Mouse (Mus musculus): Measurements from ENCODE around the gene Acvr1. TPM values are rescaled to one million over a fixed set of nuclear protein-coding genes. Genes with fewer than 3 reads are reported as not detected.
A peak's percentile ranks its signal among the peaks of the same experiment; 100 is the strongest.

Gene Acvr1
- total RNA-seq, 2 experiments from 2014 or later = 37.6 to 43.2 TPM

GRCm38 (mm10) chr2:58481450-58482100 lies 85.4 kb downstream of the Acvr1 start:
- no peak for DNase-seq (ENCODE audit: low spot score in 2 of 2)

DNA sequence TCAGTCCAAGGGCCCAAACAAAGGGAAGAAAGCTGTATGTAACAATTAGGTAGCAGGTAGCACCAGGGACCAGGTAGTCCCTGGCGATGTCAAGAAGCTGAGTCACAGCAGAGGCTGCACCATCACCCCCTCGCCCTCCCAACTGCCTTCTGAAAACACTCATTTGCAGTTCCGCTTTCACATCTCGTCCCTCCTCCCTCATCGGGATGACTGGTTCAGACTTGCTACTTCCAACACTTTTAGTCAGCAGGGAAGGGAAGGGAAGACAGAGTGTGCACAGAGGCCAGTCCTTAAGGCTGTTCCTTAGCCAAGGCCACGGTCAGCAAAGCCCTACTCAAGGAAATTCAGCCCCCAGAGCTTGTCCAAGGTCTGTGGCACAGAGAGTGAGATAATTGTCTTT lies 86.2 kb downstream of the Acvr1 start:
- no peak for DNase-seq (ENCODE audit: low spot score in 2 of 2)

- no peak for DNase-seq (ENCODE audit: low spot score in 2 of 2)
These were observed 87.4 kb downstream of the Acvr1 start for GRCm38 (mm10) chr2:58479536-58479935.

DNA sequence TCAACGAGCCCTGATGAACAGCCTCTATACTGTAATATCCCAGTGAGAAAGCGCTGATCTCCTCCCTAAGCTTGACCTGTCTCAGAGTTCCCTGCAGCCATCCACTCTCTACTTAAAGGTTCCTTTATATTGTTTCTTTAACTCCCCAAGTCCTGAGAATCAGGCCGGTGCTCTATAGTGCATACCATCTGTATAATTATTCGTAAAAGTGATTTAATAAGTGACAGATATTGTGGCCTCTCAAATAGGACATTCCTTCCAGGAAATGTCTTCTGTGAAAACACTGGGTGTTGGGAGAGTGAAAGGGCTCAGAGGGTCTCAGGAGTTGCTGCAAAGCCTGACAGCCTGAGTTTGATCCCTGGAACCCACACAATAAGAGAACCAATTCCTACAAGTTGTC lies 88.8 kb downstream of the Acvr1 start:
- DNase-seq (ENCODE audit: low spot score in 2 of 2) = no peak

DNA sequence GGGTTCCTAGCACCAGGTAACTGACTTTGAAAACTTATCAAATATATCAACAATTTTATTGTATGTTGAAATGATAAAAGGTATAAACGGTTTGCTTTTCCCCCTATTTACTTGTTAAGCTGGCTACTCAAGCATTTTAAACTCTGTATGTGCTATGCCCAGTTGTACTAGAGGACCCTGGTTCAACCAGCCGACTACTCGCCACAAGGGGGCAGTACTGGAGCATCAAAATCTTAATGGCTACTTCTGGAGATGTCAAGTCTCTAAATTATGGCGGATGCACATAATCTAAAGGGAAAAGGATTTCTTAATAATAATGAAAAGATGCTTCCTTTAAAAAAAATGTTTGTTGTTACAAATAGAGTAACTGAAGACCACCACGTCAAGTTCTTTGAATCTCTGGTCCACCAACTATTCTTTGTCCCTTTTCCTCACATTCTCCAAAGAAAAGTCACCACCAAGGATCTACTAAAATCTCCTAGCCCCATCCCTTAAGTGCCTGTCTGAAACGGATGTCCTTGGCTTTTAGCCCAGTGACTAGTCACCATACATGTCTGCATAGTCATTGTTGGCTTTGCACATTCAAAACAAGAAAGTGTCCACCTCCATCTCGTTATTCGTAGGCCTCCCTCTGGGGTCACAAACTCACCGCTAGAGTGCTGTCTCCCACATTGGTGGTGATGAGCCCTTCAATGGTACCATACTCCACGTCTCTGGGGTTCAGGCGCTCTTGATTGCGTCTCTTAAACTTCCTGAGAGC lies 89.8 kb downstream of the Acvr1 start:
- peak; percentile 57 to 83 for DNase-seq (ENCODE audit: low spot score in 2 of 2)

DNA sequence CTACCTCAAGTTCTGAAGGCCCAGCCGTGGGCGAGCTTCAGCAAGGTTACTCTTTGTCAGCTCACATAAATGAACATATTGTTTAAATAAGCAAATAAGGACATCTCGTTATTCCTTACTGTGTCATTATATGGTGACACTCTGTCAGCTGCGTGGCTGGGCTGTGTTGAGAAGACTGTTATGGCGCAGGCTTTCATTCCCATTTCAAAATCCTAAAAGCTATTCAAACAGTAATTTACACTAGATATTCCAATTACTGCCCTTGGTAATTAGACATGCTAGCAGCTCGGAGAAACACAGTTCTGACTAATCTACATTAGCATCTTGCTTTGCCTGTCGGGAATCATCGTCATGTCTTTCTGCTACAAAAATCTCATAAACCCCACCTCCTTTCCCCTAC lies 91.4 kb downstream of the Acvr1 start:
- DNase-seq (ENCODE audit: low spot score in 2 of 2) = no peak

DNA sequence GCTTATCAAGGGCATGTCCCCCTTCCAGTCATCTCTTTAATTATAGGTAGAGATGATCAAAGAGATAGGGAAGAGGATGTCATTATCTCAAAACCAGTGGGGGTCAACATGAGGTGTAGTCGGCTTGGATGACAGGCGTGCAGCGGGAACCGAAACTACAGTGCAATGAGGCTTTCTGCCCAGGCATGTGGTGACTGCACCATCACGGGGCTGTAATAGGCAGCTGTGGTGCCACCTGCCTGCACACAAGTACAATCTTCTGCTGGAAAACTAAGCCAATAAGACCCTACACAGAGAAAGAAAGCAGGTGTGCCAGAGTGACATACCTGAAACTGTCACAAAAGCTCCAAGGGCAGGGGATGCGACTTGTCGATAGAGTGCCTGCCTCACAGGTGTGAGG lies 96.7 kb downstream of the Acvr1 start:
- DNase-seq (ENCODE audit: low spot score in 2 of 2) = no peak

DNA sequence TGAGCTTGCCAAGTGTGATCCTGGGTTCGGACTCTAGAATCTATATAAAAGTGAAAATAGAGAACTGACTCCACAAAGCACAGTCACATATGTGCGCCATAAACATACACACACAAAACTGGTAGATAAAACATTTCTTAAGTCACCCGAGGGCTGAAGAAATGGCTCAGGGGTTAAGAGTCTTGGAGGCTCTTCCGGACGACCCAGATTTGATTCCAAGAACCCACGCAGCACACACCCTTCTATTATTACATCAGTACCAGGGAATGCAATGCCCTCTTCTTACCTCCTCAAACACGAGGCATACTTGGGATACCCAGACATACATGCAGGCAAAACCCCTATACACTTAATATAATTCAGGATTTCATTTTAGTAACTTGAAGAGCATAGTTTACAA lies 97.1 kb downstream of the Acvr1 start, which contains the start of gene Gm17409:
TSS of gene Gm17409 (plus strand) at position 301 of the 400 bp plus-strand sequence.
- DNase-seq (ENCODE audit: low spot score in 2 of 2) = no peak

DNA sequence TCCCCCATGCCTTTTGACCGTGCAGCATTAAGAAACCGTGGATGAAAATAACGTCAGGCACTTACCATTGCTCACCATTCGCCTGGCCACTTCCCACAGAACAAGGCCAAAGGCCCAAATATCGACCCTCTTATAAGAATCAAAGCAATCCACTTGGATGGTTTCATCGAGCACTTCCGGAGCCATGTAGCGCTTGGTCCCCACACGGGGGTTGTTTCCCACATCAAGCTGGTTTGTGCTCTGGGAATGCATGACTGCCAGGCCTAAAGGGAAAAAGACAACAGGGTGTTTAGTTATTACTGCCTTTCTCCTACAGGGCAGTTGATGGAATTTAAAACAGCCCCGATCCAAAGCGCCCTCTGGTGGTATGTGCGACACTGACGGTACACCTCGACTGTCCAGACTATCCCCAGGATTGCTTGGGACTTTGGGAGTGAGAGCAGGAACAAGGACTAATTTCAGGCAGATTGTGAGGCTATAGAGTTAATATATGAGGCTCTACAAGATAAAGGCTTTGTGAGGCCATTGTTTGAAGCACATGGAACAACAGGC lies 108.1 kb downstream of the Acvr1 start:
- no peak for DNase-seq (ENCODE audit: low spot score in 2 of 2)

DNA sequence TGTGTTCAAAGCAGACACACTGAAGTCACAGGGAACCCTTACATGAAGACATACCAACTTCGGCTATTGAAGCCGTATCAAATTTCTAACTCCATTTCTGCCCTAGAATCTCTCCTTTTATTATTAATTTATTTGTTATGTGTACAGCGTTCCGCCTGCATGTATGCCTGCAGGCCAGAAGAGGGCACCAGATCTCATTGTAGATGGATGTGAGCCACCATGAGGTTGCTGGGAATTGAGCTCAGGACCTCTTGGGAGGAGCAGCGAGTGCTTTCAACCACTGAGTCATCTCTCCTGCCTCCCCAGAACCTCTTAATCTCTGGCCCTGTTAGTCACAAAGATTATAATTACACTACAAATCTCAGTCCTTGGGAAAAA lies 109.5 kb downstream of the Acvr1 start:
- no peak for DNase-seq (ENCODE audit: low spot score in 2 of 2)

GRCm38 (mm10) chr2:58456843-58457487 lies 110.0 kb downstream of the Acvr1 start:
- no peak for DNase-seq (ENCODE audit: low spot score in 2 of 2)

GRCm38 (mm10) chr2:58454095-58454865 lies 112.7 kb downstream of the Acvr1 start:
- no peak for DNase-seq (ENCODE audit: low spot score in 2 of 2)

- no peak for DNase-seq (ENCODE audit: low spot score in 2 of 2)
These were observed 120.0 kb downstream of the Acvr1 start for GRCm38 (mm10) chr2:58447001-58447400.

DNA sequence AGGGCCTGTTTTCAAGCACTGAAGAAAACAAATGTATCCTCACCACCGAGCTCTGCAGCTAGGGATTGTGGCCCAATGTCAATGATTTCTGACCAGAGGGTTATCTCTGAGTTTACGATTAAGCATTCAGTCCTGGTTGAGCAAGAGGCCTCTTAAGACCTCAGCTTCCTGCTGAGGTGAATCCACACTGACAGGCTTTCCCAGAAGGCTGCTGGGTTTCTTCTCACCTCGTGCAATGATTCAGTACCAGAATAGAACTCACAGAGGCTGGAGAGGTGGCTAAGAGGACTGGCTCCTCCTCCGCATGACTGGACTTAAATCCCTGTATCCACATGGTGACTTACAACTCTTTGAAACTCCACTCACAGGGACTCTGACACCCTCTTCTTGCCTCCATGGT lies 123.8 kb downstream of the Acvr1 start:
- DNase-seq (ENCODE audit: low spot score in 2 of 2) = no peak

DNA sequence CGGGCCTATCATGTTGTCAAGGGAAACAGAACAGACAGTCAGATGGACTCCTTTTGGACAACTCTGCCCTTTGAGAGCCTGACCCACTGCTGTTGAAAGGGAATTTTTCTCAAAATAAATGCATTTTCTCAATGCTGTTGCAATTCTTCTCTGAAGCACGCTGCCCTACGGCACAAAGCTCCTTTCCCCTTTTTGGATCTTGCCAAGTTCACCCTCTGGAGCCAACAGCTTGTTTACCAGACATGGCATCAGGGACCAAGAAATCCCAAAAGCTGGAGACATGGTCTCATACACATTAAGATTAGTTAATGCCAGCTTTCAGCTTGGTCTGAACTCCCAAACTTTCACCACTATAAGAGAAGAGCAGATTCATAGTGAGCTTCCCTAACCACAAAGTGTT lies 130.0 kb downstream of the Acvr1 start:
- no peak for DNase-seq (ENCODE audit: low spot score in 2 of 2)

DNA sequence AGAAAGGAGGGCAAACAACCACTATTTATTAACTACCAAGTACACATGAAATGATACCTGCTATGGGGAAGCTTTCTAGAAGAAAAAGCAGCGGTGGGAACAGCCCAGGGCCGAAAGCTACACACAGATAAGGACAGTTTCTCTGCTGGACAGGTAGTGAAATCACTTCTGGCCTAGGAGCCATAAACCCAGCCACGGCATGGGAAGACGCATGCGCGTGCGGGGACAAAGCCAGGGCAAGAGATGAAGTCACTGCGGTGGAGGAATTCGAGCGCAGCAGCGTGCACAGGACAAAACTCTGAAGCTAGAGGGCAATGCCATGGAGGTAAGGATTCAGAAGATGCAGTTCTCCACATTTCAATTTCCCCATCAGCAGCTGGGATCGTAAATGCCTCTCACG lies 131.4 kb downstream of the Acvr1 start:
- DNase-seq (ENCODE audit: low spot score in 2 of 2) = no peak

DNA sequence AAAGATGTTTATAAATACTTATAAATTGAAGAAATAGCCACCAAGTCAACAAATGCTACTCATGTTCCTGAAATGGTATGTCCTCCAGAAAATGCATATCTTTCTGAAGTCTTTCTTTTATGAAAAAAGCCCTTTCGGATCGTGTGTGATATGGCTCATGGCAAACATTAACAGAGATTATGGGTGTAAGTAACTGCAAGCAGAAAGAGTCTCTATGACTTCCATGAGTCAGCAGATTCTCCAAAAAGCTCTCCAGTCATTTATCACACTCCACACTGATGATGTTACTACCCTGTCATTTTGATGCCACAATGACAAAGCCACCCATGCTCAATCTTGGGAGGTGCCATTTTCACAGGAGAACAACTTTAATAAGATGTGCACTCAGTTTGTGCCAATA lies 132.5 kb downstream of the Acvr1 start:
- DNase-seq (ENCODE audit: low spot score in 2 of 2) = no peak

GRCm38 (mm10) chr2:58433317-58433716 lies 133.6 kb downstream of the Acvr1 start:
- no peak for DNase-seq (ENCODE audit: low spot score in 2 of 2)

DNA sequence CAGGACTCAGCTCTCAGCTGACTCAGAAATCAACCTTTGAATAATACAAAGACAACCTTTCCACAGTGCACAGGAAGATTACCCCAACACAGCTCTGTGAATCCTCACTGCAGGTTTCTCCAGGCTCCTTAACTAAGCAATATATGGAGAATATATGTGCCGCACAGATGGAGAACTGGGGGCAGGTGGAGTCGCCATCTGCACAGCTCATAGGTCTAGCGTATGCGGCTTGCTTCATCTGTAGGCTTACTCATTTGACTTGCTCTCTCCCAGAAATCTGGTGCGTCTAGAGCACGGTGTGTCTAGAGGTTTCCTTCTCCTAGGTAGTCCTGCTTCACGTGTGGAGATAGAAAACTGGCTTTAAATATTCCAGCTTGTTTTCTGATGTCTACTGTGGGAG lies 134.7 kb downstream of the Acvr1 start:
- no peak for DNase-seq (ENCODE audit: low spot score in 2 of 2)

DNA sequence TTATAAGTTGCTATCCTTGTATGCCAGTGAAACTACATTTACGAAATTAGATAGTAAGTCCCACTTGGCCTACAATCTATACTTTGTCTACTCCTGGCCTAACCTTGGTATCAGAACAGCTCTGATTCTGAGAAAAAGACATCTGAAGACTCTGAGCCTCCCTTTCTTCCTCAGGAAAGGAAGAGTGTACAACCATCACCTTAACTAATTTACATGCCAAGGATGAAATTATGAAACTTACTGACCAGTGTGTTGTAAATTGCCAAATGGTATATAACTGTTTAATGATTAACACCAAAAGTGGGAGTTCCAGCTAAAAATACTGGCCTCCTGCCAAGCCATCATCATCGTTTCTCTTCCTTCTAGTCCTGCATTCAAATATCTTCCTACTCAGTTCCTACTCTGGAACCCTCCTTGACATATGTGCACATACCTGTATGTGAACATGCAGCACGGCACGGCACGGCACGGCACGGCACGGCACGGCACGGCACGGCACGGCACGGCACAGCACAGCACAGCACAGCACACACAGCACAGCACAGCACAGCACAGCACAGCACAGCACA lies 141.4 kb downstream of the Acvr1 start:
- no peak for DNase-seq (ENCODE audit: low spot score in 2 of 2)

DNA sequence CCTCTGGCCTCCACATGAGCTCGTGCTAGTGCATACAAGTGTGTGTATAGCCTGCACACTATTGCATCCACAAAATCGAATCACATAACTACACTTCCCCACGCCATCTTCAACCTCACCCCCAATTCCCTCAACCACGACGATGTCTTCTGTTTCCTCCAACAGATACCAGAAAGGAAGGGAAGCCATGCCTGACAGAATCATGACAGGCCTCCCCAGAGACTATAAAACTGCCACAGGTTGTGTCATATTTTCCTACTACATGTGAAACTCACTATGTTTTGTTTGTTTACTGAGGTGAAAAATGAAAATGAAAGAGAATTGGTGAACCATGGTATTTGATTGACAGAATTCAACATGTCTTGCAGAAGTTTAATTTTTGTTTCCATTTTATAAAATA lies 143.6 kb downstream of the Acvr1 start:
- DNase-seq (ENCODE audit: low spot score in 2 of 2) = no peak
